Mouse (Mus musculus) stomach, embryonic 14.5 days (tissue): ENCODE data around the gene Nav2. TPM values are rescaled to one million over a fixed set of nuclear protein-coding genes. Genes with fewer than 3 reads are reported as not detected.

Experiments
- ATAC-seq: fragments of 200-750 bp; cut with Nextera tagmentation; 2 replicates; pipeline ENCODE4 v1.8.0; 2017; ENCODE audit warnings: low read depth, moderate TSS enrichment; ENCODE audit not compliant: insufficient number of reproducible peaks, insufficient read depth, low FRiP score
- H3K27ac ChIP-seq: fragments of 300-500 bp; sonication (generic); 2 replicates; pipeline ENCODE4 v1.5.1; 2014; ENCODE audit warnings: mild to moderate bottlenecking, low read length, moderate library complexity, mixed read lengths
- H3K27me3 ChIP-seq: fragments of 300-500 bp; sonication (generic); 2 replicates; pipeline ENCODE4 v1.6.1; 2014; ENCODE audit warnings: low read length, control low read depth, mixed read lengths; ENCODE audit not compliant: control insufficient read depth, insufficient read depth
- H3K36me3 ChIP-seq: fragments of 300-500 bp; sonication (generic); 2 replicates; pipeline ENCODE4 v1.6.1; 2014; ENCODE audit warnings: mild to moderate bottlenecking, control low read depth, low read length, moderate library complexity, mixed read lengths; ENCODE audit not compliant: control insufficient read depth, insufficient read depth
- H3K4me1 ChIP-seq: fragments of 300-500 bp; sonication (generic); 2 replicates; pipeline ENCODE4 v1.6.1; 2014; ENCODE audit warnings: low read length, control low read depth, mixed read lengths; ENCODE audit not compliant: control insufficient read depth, insufficient read depth
- H3K4me2 ChIP-seq: fragments of 300-500 bp; sonication (generic); replicated peaks from 2 replicates; pipeline ENCODE4 v1.6.1; 2014; ENCODE audit warnings: low read depth, low read length, control low read depth
- H3K4me3 ChIP-seq: fragments of 300-500 bp; sonication (generic); 2 replicates; pipeline ENCODE4 v1.5.1; 2014; ENCODE audit warnings: low read depth, low read length, control low read depth
- H3K9ac ChIP-seq: fragments of 300-500 bp; sonication (generic); replicated peaks from 2 replicates; pipeline ENCODE4 v1.6.1; 2014; ENCODE audit warnings: low read depth, mild to moderate bottlenecking, control low read depth, low read length, moderate library complexity, mixed read lengths
- H3K9me3 ChIP-seq: fragments of 300-500 bp; sonication (generic); 2 replicates; pipeline ENCODE4 v1.6.1; 2016; ENCODE audit warnings: low read depth, low read length, control low read depth; ENCODE audit not compliant: control insufficient read depth
- WGBS: fragments of 180-500 bp; shearing (Covaris S2); extraction: QIAGEN DNeasy Blood & Tissue Kit; methylation state at CpG from one replicate; pipeline ENCODE4 v1.1.7; 2014; 5-methylcytosine and 5-hydroxymethylcytosine counted together
- polyA plus RNA-seq: library from polyadenylated mRNA; unstranded; fragments of >200 nt; fragmentation: Nextera tagmentation; extraction: Ambion mirVana; gene quantifications from 2 replicates; pipeline ENCODE4 v1.2.1, GENCODE M21; 2014

Nav2 gene
- polyA plus RNA-seq, 1 experiment from 2014 or later, result 41.1 TPM

DNA sequence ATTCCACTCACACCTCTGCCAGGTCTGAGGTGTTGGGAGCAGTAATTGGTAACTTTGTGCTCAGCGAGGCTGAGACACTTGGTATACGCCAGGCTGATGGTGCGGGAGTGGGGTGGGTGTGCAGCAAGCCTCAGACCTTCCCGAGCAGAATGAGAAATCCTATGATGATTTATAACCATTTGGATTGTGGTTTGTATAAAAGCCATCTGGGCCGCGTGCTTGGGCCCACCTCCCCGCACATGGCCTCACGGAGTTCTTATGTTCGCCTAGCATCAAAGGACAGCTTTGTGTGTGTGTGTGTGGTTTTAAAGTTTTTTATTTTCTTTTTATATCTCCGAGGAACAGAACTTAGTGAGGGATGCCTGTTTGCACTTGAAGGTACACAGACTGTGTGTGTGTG is 474.4 kb downstream of the Nav2 start:
- ATAC-seq, result peak; percentile 35; the same call in 1 of the 2 replicates
- WGBS, result 21% methylated on average over 10 of the region's 10 CpGs
- H3K27ac ChIP-seq, result peak overlapping the region; percentile 16; the same call in 1 of the 2 replicates
- no peaks in the 10 kb centered on the region for H3K36me3 ChIP-seq
- H3K4me3 ChIP-seq, result no peak overlapping the region
- peaks cover 11% of the 10 kb centered on the region for H3K4me1 ChIP-seq
- H3K27me3 ChIP-seq, result no peaks in the 10 kb centered on the region
- H3K9ac ChIP-seq, result no peak overlapping the region
- H3K4me2 ChIP-seq, result no peak overlapping the region
- no peaks in the 10 kb centered on the region for H3K9me3 ChIP-seq

GRCm38 (mm10) chr7:49388137-49388536 is 479.6 kb downstream of the Nav2 start:
- H3K9me3 ChIP-seq, result no peaks in the 10 kb centered on the region
- peaks cover 7% of the 10 kb centered on the region; the same call in 1 of the 2 replicates for H3K4me1 ChIP-seq
- no peak overlapping the region for H3K4me2 ChIP-seq
- H3K27ac ChIP-seq, result no peak overlapping the region
- no peak for ATAC-seq
- H3K9ac ChIP-seq, result no peak overlapping the region
- H3K4me3 ChIP-seq, result no peak overlapping the region
- no peaks in the 10 kb centered on the region for H3K27me3 ChIP-seq
- 57% methylated on average over 2 of the region's 2 CpGs for WGBS
- H3K36me3 ChIP-seq, result no peaks in the 10 kb centered on the region

DNA sequence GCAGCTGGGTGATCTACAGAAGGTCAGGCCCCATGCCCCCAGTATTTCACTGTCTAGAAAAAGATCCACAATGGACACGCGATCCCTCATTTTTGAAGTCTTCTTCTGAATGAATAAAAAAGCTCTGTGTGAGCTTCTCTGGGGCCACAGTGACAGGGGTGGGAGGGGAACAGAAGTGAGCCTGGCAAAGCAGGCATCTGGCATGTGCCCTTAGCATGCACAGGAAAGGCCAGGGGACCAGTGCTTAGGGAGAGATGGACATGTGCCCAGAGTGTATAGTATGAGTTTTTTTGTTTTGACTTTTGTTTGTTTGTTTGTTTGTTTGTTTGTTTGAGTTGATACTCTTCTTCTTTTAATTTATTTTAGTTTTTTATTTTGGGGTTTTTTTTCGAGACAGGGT is 481.8 kb downstream of the Nav2 start:
- H3K4me1 ChIP-seq, result peaks cover 3% of the 10 kb centered on the region; the same call in 1 of the 2 replicates
- no peak overlapping the region for H3K9ac ChIP-seq
- no peak for ATAC-seq
- H3K4me2 ChIP-seq, result no peak overlapping the region
- no peaks in the 10 kb centered on the region for H3K36me3 ChIP-seq
- H3K4me3 ChIP-seq, result no peak overlapping the region
- no peaks in the 10 kb centered on the region for H3K27me3 ChIP-seq
- WGBS, result 67% methylated on average over 3 of the region's 3 CpGs
- H3K9me3 ChIP-seq, result no peaks in the 10 kb centered on the region
- H3K27ac ChIP-seq, result no peak overlapping the region

DNA sequence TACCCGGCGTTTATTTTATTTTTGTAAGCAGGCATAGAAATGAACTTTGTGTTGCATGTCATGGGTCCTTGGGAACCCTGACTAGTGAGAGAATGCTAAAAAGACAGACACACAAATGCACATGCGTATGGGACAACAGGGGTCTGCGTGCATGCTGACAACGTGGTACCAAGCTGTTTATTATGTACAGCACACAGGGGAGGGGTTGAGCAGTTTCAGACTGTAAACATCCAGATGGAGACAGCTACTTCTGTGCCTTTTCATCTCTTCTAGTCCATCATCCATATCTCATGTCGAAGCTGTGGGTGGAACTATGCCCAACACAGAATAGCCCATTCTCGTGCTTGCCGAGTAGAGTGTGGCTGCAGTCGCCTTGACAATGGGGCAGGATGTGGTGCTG is 482.3 kb downstream of the Nav2 start:
- H3K27me3 ChIP-seq, result no peaks in the 10 kb centered on the region
- no peak overlapping the region for H3K9ac ChIP-seq
- no peak overlapping the region for H3K4me3 ChIP-seq
- H3K36me3 ChIP-seq, result no peaks in the 10 kb centered on the region
- no peaks in the 10 kb centered on the region for H3K9me3 ChIP-seq
- H3K27ac ChIP-seq, result no peak overlapping the region
- no peak for ATAC-seq
- 71% methylated on average over 9 of the region's 9 CpGs for WGBS
- no peak overlapping the region for H3K4me2 ChIP-seq
- H3K4me1 ChIP-seq, result peaks cover 3% of the 10 kb centered on the region; the same call in 1 of the 2 replicates

DNA sequence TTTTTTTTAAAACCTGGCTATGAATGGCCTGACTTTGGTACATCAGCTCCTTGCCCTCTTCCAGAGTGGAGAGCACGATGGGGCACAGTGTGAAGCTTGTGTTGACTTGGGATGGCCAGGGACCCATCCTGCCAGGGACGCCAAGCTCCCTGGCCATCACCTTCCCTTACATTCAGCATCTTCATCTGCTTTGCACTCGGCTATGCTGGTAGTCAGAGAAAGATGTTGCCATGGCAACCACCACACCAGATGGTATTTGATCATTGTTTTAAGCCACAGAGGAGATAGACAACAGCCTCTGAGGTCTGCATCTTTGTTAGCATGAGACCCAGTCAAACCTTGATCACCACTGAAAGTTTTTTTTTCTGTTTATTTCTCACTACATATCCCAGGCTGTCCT is 483.7 kb downstream of the Nav2 start:
- peaks cover 13% of the 10 kb centered on the region for H3K4me1 ChIP-seq
- ATAC-seq, result no peak
- WGBS, result 70% methylated on average over 3 of the region's 3 CpGs
- H3K9ac ChIP-seq, result no peak overlapping the region
- H3K27me3 ChIP-seq, result no peaks in the 10 kb centered on the region
- no peak overlapping the region for H3K27ac ChIP-seq
- H3K9me3 ChIP-seq, result no peaks in the 10 kb centered on the region
- no peak overlapping the region for H3K4me2 ChIP-seq
- no peaks in the 10 kb centered on the region for H3K36me3 ChIP-seq
- H3K4me3 ChIP-seq, result no peak overlapping the region

- ATAC-seq, result no peak
- 55% methylated on average over 3 of the region's 3 CpGs for WGBS
- H3K27ac ChIP-seq, result no peak overlapping the region
- H3K4me3 ChIP-seq, result no peak overlapping the region
- H3K36me3 ChIP-seq, result no peaks in the 10 kb centered on the region
- no peak overlapping the region for H3K4me2 ChIP-seq
- no peaks in the 10 kb centered on the region for H3K27me3 ChIP-seq
- peaks cover 17% of the 10 kb centered on the region for H3K4me1 ChIP-seq
- H3K9me3 ChIP-seq, result no peaks in the 10 kb centered on the region
- no peak overlapping the region for H3K9ac ChIP-seq
Observed at GRCm38 (mm10) chr7:49392834-49393233, 484.3 kb downstream of the Nav2 start.

GRCm38 (mm10) chr7:49393857-49394256 is 485.3 kb downstream of the Nav2 start:
- H3K4me2 ChIP-seq, result no peak overlapping the region
- H3K36me3 ChIP-seq, result no peaks in the 10 kb centered on the region
- H3K4me1 ChIP-seq, result peaks cover 17% of the 10 kb centered on the region
- 87% methylated on average over 7 of the region's 7 CpGs for WGBS
- no peaks in the 10 kb centered on the region for H3K9me3 ChIP-seq
- H3K9ac ChIP-seq, result no peak overlapping the region
- ATAC-seq, result no peak
- no peak overlapping the region for H3K4me3 ChIP-seq
- no peak overlapping the region for H3K27ac ChIP-seq
- H3K27me3 ChIP-seq, result no peaks in the 10 kb centered on the region

DNA sequence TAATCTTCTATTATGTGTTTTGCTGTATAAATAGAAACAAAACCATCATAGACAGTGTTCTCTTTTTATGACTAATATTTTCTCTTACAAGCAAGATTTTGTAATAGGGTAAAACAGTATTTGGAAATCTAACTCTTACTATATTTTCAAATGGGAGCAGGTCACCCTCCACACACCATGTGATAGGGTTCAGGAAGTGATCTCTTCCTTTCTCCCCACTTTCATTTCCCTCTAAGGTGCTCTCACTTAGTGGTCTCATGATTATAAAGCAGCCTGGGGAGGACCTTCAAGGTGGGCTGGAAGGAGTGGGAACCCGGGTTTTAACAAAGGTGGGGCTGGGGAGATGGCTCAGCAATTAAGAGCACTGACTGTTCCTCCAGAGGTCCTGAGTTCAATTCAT is 487.7 kb downstream of the Nav2 start:
- H3K9me3 ChIP-seq, result no peaks in the 10 kb centered on the region
- H3K9ac ChIP-seq, result no peak overlapping the region
- 84% methylated on average over 1 of the region's 1 CpGs for WGBS
- peaks cover 14% of the 10 kb centered on the region for H3K4me1 ChIP-seq
- no peak for ATAC-seq
- H3K36me3 ChIP-seq, result no peaks in the 10 kb centered on the region
- no peak overlapping the region for H3K4me3 ChIP-seq
- H3K27me3 ChIP-seq, result no peaks in the 10 kb centered on the region
- H3K27ac ChIP-seq, result no peak overlapping the region
- H3K4me2 ChIP-seq, result no peak overlapping the region

DNA sequence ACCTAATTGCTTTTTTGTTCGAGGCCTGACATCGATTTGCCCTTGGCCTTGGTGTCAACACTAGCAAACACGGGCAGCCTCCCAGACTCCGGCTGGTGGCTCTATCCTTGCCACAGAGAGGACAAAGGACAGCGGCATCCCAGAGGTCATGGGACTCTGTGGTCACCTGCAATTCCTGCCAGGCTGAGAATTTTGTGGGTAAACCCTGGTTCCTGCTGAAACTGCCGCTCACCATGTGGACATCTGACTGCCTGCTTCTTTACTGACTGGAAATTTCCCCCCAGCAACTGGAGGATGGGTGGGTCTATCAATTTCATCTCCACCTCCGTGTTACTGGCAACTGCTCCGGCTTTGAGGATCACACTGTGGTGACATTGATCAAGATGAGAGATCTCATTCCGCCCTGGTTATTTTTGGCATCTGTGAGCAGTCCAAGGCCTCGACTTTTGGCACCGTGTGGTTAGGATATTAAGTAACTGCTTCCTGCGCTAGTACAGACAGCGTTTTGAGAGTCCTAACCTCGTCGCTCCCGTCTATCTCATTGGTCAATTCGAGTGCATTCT is 489.0 kb downstream of the Nav2 start:
- Histone ChIP-seq H3K27me3 (no peaks in the 10 kb centered on the region), H3K36me3 (no peaks in the 10 kb centered on the region), H3K4me2 (no peak overlapping the region), H3K9ac (no peak overlapping the region), H3K9me3 (no peaks in the 10 kb centered on the region), H3K27ac (no peak overlapping the region), H3K4me1 (peaks cover 14% of the 10 kb centered on the region), H3K4me3 (no peak overlapping the region)
- 54% methylated on average over 17 of the region's 17 CpGs for WGBS
- ATAC-seq, result no peak
